Mouse (Mus musculus) ES-E14 (cell line): ENCODE data around the gene Traf3ip1. TPM values are rescaled to one million over a fixed set of nuclear protein-coding genes. Genes with fewer than 3 reads are reported as not detected.

Source experiments
- DNase-seq: peaks from one replicate; pipeline ENCODE4 v3.0.0-alpha.2; 2013; ENCODE audit warnings: low read depth, low spot score
- H3K27ac ChIP-seq: 2 replicates; pipeline ENCODE4 v1.5.1; 2012; ENCODE audit warnings: low read depth, mild to moderate bottlenecking, low read length, moderate library complexity, mixed read lengths; ENCODE audit not compliant: poor library complexity, insufficient read depth, severe bottlenecking
- H3K36me3 ChIP-seq: 2 replicates; pipeline ENCODE4 v1.6.1; 2012; ENCODE audit warnings: mild to moderate bottlenecking, low read length, moderate library complexity, mixed read lengths; ENCODE audit not compliant: control insufficient read depth, poor library complexity, insufficient read depth, severe bottlenecking
- H3K4me1 ChIP-seq, 2 experiments: fragments of 150-350 bp in 1 of 2; sonication (generic) in 1 of 2; 2 replicates each; pipeline ENCODE4 v1.6.1; 2012; ENCODE audit warnings: low read length in 2 of 2, mild to moderate bottlenecking in 1 of 2, mixed read lengths in 1 of 2; ENCODE audit not compliant: control insufficient read depth in 2 of 2, insufficient read depth in 2 of 2, poor library complexity in 1 of 2
- H3K4me3 ChIP-seq, 2 experiments: fragments of 150-350 bp in 1 of 2; sonication (generic) in 1 of 2; 2 replicates each; pipeline ENCODE4 v1.5.1; 2012; ENCODE audit warnings: low read length in 2 of 2, low read depth in 1 of 2, mild to moderate bottlenecking in 1 of 2, mixed read lengths in 1 of 2; ENCODE audit not compliant: insufficient read depth in 1 of 2, poor library complexity in 1 of 2, severe bottlenecking in 1 of 2
- H3K9ac ChIP-seq: 2 replicates; pipeline ENCODE4 v1.6.1; 2012; ENCODE audit warnings: low read depth, mild to moderate bottlenecking, low read length, mixed read lengths; ENCODE audit not compliant: poor library complexity, insufficient read depth, severe bottlenecking
- H3K9me3 ChIP-seq: fragments of 150-350 bp; sonication (generic); 2 replicates; pipeline ENCODE4 v1.6.1; 2012; ENCODE audit warnings: low read depth, mild to moderate bottlenecking, low read length; ENCODE audit not compliant: control insufficient read depth, insufficient read depth
- CHD2 ChIP-seq: IDR thresholded peaks from 2 replicates; pipeline ENCODE4 v1.6.1; 2014; ENCODE audit warnings: mild to moderate bottlenecking, low read depth, low read length, inconsistent platforms
- HCFC1 ChIP-seq: IDR thresholded peaks from 2 replicates; pipeline ENCODE4 v1.6.1; 2012; ENCODE audit warnings: low read length, inconsistent platforms, borderline replicate concordance; ENCODE audit not compliant: insufficient read depth
- MAFK ChIP-seq: IDR thresholded peaks from 2 replicates; pipeline ENCODE4 v1.6.1; 2014; ENCODE audit warnings: mild to moderate bottlenecking, low read depth, low read length, inconsistent platforms; ENCODE audit not compliant: insufficient read depth
- ZC3H11A ChIP-seq: IDR thresholded peaks from 2 replicates; pipeline ENCODE4 v1.6.1; 2012; ENCODE audit warnings: low read depth, mild to moderate bottlenecking, inconsistent platforms, low read length, borderline replicate concordance
- ZNF384 ChIP-seq: IDR thresholded peaks from 2 replicates; pipeline ENCODE4 v1.6.1; 2012; ENCODE audit warnings: low read depth, low read length, inconsistent platforms
- in situ Hi-C, 2 experiments: fragments of 600-800 bp; cut with MboI; formaldehyde crosslinking; loops; one replicate each; pipeline ENCODE4 v1.15.1; 2025; ENCODE audit warnings: low sequenced_read_pairs in 2 of 2, inconsistent platforms in 1 of 2; ENCODE audit not compliant: unreplicated experiment in 2 of 2
- total RNA-seq: library from RNA; depleted of rRNA; stranded (reverse); fragments of 300-350 nt; gene quantifications from 2 replicates; pipeline ENCODE4 v1.2.3, GENCODE M21; 2012

Traf3ip1 gene
- total RNA-seq, 1 experiment: 7.9 TPM

DNA sequence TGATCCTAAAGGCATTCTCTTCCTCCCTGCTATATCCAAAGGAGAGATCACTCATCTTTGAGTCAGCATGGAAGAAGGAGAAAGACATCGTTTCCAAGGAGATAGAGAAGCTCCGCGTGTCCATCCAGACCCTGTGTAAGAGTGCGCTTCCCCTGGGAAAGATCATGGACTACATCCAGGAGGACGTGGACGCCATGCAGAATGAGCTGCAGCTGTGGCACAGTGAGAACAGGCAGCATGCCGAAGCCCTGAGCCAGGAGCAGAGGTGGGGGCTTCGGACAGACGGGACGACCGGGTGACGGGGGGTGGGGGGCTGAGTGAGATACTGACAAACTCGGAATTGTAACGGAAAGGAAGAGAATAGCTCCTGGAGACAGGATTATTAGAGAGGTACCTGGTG lies 31.4 kb downstream of the Traf3ip1 start:
- no peaks in the 10 kb centered on the region for H3K4me1 ChIP-seq
- no peak overlapping the region for H3K27ac ChIP-seq
- H3K9ac ChIP-seq: no peak overlapping the region
- H3K4me3 ChIP-seq: no peak overlapping the region
- TF ChIP-seq CHD2 (no peak), MAFK (no peak), ZC3H11A (no peak), HCFC1 (no peak), ZNF384 (no peak)
- no peak for DNase-seq
- in situ Hi-C loops: no loop called here
- peaks cover 16% of the 10 kb centered on the region for H3K36me3 ChIP-seq
- H3K9me3 ChIP-seq: no peaks in the 10 kb centered on the region

DNA sequence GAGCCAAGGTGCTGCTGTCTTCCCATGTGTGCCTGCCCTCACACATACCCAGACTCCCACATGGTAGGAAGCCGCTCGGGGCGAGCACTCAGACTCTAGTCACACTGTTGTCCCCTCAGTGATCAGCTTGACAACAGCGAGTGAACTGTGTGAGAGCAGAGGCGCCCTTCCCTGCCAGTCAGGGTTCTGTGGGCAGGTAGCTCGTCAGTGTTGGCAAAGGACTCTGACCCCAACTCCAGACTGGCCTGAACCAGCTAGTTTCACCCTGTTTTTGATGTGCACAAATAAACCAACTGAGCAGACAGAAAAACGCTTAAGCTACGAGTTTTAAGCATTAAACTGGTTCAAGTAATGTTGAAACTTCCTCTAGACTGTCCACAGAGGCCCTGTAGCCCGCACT lies 35.7 kb downstream of the Traf3ip1 start:
- in situ Hi-C loops: no loop called here
- no peak overlapping the region for H3K27ac ChIP-seq
- TF ChIP-seq MAFK (no peak), ZC3H11A (no peak), CHD2 (no peak), ZNF384 (no peak), HCFC1 (no peak)
- peaks cover 0 to 8% of the 10 kb centered on the region in 2 experiments; a peak in 1 of 4 replicates for H3K4me1 ChIP-seq
- DNase-seq: no peak
- no peak overlapping the region for H3K9ac ChIP-seq
- H3K9me3 ChIP-seq: no peaks in the 10 kb centered on the region
- H3K4me3 ChIP-seq: no peak overlapping the region
- H3K36me3 ChIP-seq: peaks cover 10% of the 10 kb centered on the region

DNA sequence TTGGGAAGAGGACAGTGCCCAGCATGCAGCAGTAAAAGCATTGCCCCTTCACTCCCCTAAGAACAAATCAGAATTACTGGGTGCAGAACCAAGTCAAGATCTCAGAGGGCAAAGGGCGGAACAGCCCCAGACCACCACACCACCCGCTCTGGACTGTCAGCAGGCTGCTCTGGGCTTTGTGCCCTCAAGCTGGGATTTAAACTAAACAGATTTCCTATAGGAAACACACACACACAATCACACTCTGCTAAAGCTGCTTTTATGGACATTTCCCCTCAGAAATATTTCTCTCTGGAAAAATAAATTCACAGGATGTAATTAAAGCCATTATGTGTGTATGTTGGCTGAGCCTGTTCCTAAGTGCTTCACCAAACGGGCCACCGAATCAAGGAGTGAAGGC lies 37.8 kb downstream of the Traf3ip1 start:
- DNase-seq: no peak
- Histone ChIP-seq H3K27ac (no peak overlapping the region), H3K9ac (no peak overlapping the region), H3K4me1 (peaks cover 0 to 14% of the 10 kb centered on the region in 2 experiments; a peak in 1 of 4 replicates), H3K36me3 (peaks cover 3% of the 10 kb centered on the region; the same call in 1 of the 2 replicates), H3K9me3 (no peaks in the 10 kb centered on the region), H3K4me3 (no peak overlapping the region)
- in situ Hi-C loops: no loop called here
- no peak for TF ChIP-seq MAFK
- TF ChIP-seq ZC3H11A: no peak
- no peak for TF ChIP-seq HCFC1
- TF ChIP-seq ZNF384: no peak
- no peak for TF ChIP-seq CHD2

DNA sequence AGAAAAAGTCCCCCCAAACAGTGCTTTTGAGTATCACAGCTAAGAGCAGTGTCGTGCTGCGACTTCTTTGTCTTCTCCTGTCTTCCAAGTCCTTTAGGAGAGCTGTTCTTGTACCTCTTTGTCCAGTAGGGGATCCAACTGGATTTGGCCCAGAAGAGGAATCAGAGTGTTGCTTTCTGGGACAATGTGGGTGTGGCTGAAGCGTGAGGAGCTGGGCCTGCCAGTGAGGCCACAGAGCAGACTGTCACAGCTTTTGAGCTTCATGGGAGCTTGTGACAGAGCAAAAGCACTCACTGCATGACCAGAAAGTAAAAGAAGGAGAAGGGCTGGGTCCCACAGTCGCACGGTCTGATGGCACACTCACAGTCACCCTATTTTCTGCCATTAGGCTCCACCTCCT lies 38.4 kb downstream of the Traf3ip1 start:
- no peak overlapping the region for H3K27ac ChIP-seq
- no peak overlapping the region for H3K9ac ChIP-seq
- in situ Hi-C loops: no loop called here
- H3K4me3 ChIP-seq: no peak overlapping the region
- no peak for DNase-seq
- no peak for TF ChIP-seq CHD2
- TF ChIP-seq ZC3H11A: no peak
- no peak for TF ChIP-seq ZNF384
- TF ChIP-seq HCFC1: no peak
- TF ChIP-seq MAFK: no peak
- H3K9me3 ChIP-seq: no peaks in the 10 kb centered on the region
- H3K36me3 ChIP-seq: no peaks in the 10 kb centered on the region; the same call in 1 of the 2 replicates
- peaks cover 0 to 14% of the 10 kb centered on the region in 2 experiments; a peak in 1 of 4 replicates for H3K4me1 ChIP-seq

DNA sequence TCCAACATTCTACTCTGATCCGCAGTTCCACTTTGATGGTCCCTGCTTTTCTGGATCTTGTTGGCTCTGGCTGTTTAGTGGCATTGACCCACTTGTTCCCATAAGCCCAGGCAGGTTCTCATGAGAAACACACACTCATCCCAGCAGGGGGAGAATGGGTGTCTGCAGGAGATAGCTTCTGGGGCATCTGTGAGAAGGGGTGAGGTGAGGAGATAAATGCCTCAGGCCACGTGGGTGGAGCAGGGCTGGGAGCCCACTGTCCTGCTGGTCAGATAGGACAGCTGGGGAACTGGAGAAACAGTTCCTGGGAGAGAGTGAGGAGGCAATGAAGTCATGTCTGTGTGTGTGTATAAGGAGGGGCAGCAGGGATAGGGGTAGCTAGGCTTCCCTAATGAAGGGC lies 39.0 kb downstream of the Traf3ip1 start:
- Histone ChIP-seq H3K27ac (no peak overlapping the region), H3K36me3 (no peaks in the 10 kb centered on the region; the same call in 1 of the 2 replicates), H3K9me3 (no peaks in the 10 kb centered on the region), H3K9ac (no peak overlapping the region), H3K4me1 (peaks cover 0 to 14% of the 10 kb centered on the region in 2 experiments; a peak in 1 of 4 replicates), H3K4me3 (no peak overlapping the region)
- in situ Hi-C loops: no loop called here
- TF ChIP-seq HCFC1 (no peak), ZC3H11A (no peak), CHD2 (no peak), MAFK (no peak), ZNF384 (no peak)
- DNase-seq: no peak
